Mouse (Mus musculus): ENCODE measurements around the gene Wnt5b. TPM values are rescaled to one million over a fixed set of nuclear protein-coding genes. Genes with fewer than 3 reads are reported as not detected.

Wnt5b gene
- polyA plus RNA-seq, 1 experiment from 2014 or later, result 7.3 TPM

DNA sequence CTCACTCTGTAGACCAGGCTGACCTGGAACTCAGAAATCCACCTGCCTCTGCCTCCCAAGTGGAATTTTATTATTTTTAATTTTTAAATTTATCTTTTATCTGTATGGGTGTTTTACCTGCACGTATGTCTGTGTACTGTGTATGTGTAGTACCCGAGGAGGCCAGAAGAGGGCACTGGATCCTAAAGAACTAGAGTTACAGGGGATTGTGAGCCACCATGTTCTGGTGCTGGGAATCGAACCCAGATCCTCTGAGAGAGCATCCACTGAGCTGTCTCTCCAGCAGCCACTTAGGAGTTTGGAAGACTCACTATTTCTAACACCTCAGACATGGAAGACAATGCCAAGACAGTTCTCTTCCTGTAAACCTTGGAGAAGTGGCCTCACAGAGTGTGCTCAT is 115.5 kb downstream of the Wnt5b start:
- ATAC-seq (ENCODE audit: insufficient read depth, low FRiP score, low TSS enrichment) (no peak), DNase-seq (ENCODE audit: low spot score) (no peak)
- WGBS, result 84% methylated on average over 3 of the region's 3 CpGs
- Histone ChIP-seq H3K4me3 (ENCODE audit: low read depth, low read length) (no peak overlapping the region), H3K27ac (ENCODE audit: low read depth, low read length) (no peak overlapping the region), H3K36me3 (ENCODE audit: control insufficient read depth, insufficient read depth, low read length) (no peaks in the 10 kb centered on the region; the same call in 1 of the 2 replicates), H3K9me3 (ENCODE audit: control insufficient read depth, low read length) (no peaks in the 10 kb centered on the region), H3K9ac (ENCODE audit: low read length) (no peak overlapping the region), H3K4me1 (ENCODE audit: control insufficient read depth, insufficient read depth, low read length) (no peaks in the 10 kb centered on the region), H3K27me3 (ENCODE audit: control insufficient read depth, insufficient read depth, low read length) (no peaks in the 10 kb centered on the region), H3K4me2 (ENCODE audit: low read depth) (no peak overlapping the region)

- Histone ChIP-seq H3K9me3 (ENCODE audit: control insufficient read depth, low read length) (no peaks in the 10 kb centered on the region), H3K36me3 (ENCODE audit: control insufficient read depth, insufficient read depth, low read length) (no peaks in the 10 kb centered on the region), H3K27me3 (ENCODE audit: control insufficient read depth, insufficient read depth, low read length) (no peaks in the 10 kb centered on the region), H3K9ac (ENCODE audit: low read length) (no peak overlapping the region), H3K4me3 (ENCODE audit: low read depth, low read length) (no peak overlapping the region), H3K4me1 (ENCODE audit: control insufficient read depth, insufficient read depth, low read length) (no peaks in the 10 kb centered on the region; the same call in 1 of the 2 replicates), H3K4me2 (ENCODE audit: low read depth) (no peak overlapping the region), H3K27ac (ENCODE audit: low read depth, low read length) (no peak overlapping the region)
- DNase-seq (ENCODE audit: low spot score) (no peak), ATAC-seq (ENCODE audit: insufficient read depth, low FRiP score, low TSS enrichment) (no peak)
- 97% methylated on average over 4 of the region's 4 CpGs for WGBS
Measured at GRCm38 (mm10) chr6:119421001-119421400, 123.1 kb downstream of the Wnt5b start.

DNA sequence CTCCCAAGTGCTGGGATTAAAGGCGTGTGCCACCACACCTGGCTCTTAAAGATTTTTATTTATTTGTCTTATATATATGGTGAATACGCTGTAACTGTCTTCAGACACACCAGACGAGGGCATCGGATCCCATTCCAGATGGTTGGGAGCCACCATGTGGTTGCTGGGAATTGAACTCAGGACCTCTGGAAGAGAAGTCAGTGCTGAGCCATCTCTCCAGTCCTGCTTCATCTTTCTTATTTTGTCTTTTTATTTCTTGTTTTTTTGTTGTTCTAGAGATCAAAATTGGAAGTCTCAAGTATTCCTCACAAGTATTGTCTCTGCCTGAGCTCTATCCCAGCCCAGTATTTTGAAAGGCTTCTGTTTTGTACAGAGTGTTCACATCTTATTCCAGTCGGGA is 123.8 kb downstream of the Wnt5b start:
- Histone ChIP-seq H3K9me3 (ENCODE audit: control insufficient read depth, low read length) (no peaks in the 10 kb centered on the region), H3K4me3 (ENCODE audit: low read depth, low read length) (no peak overlapping the region), H3K4me2 (ENCODE audit: low read depth) (no peak overlapping the region), H3K27me3 (ENCODE audit: control insufficient read depth, insufficient read depth, low read length) (no peaks in the 10 kb centered on the region), H3K36me3 (ENCODE audit: control insufficient read depth, insufficient read depth, low read length) (no peaks in the 10 kb centered on the region), H3K9ac (ENCODE audit: low read length) (no peak overlapping the region), H3K27ac (ENCODE audit: low read depth, low read length) (no peak overlapping the region), H3K4me1 (ENCODE audit: control insufficient read depth, insufficient read depth, low read length) (no peaks in the 10 kb centered on the region; the same call in 1 of the 2 replicates)
- 91% methylated on average over 5 of the region's 5 CpGs for whole genome bisulfite sequencing
- DNase-seq (ENCODE audit: low spot score), result no peak
- ATAC-seq (ENCODE audit: insufficient read depth, low FRiP score, low TSS enrichment), result no peak

DNA sequence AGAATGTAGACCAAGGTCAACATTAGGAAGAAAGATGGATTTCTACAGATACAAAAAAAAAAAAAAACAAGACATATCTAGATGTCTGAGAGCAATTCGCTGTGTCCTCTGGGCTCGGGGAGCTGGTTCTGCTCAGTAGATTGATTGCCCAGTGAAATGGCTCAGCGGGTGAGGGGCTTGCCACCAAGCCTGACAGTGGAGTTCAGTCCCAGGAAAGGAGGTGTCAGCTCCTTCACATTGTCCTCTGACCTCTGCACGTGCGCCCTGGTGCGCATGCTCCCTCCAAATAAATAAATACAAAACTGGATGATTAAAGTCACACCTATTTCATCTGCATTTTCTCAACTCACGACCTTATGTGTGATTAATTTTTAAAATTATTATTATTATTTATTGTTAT is 124.7 kb downstream of the Wnt5b start:
- Histone ChIP-seq H3K4me2 (ENCODE audit: low read depth) (no peak overlapping the region), H3K9ac (ENCODE audit: low read length) (no peak overlapping the region), H3K9me3 (ENCODE audit: control insufficient read depth, low read length) (no peaks in the 10 kb centered on the region), H3K4me3 (ENCODE audit: low read depth, low read length) (no peak overlapping the region), H3K27ac (ENCODE audit: low read depth, low read length) (peak overlapping the region; percentile 67; the same call in 1 of the 2 replicates), H3K36me3 (ENCODE audit: control insufficient read depth, insufficient read depth, low read length) (no peaks in the 10 kb centered on the region), H3K27me3 (ENCODE audit: control insufficient read depth, insufficient read depth, low read length) (no peaks in the 10 kb centered on the region), H3K4me1 (ENCODE audit: control insufficient read depth, insufficient read depth, low read length) (no peaks in the 10 kb centered on the region; the same call in 1 of the 2 replicates)
- WGBS, result 17% methylated on average over 7 of the region's 7 CpGs
- DNase-seq (ENCODE audit: low spot score) (peak; percentile 40), ATAC-seq (ENCODE audit: insufficient read depth, low FRiP score, low TSS enrichment) (no peak)

- Histone ChIP-seq H3K4me2 (ENCODE audit: low read depth) (no peak overlapping the region), H3K9ac (ENCODE audit: low read length) (no peak overlapping the region), H3K4me1 (ENCODE audit: control insufficient read depth, insufficient read depth, low read length) (no peaks in the 10 kb centered on the region; the same call in 1 of the 2 replicates), H3K27me3 (ENCODE audit: control insufficient read depth, insufficient read depth, low read length) (no peaks in the 10 kb centered on the region), H3K27ac (ENCODE audit: low read depth, low read length) (peak overlapping the region; percentile 67), H3K9me3 (ENCODE audit: control insufficient read depth, low read length) (no peaks in the 10 kb centered on the region), H3K36me3 (ENCODE audit: control insufficient read depth, insufficient read depth, low read length) (no peaks in the 10 kb centered on the region), H3K4me3 (ENCODE audit: low read depth, low read length) (no peak overlapping the region)
- WGBS, result 31% methylated on average over 7 of the region's 7 CpGs
- ATAC-seq (ENCODE audit: insufficient read depth, low FRiP score, low TSS enrichment) (peak; percentile 63), DNase-seq (ENCODE audit: low spot score) (peak; percentile 53)
Measured at GRCm38 (mm10) chr6:119418392-119419251, 125.5 kb downstream of the Wnt5b start.

DNA sequence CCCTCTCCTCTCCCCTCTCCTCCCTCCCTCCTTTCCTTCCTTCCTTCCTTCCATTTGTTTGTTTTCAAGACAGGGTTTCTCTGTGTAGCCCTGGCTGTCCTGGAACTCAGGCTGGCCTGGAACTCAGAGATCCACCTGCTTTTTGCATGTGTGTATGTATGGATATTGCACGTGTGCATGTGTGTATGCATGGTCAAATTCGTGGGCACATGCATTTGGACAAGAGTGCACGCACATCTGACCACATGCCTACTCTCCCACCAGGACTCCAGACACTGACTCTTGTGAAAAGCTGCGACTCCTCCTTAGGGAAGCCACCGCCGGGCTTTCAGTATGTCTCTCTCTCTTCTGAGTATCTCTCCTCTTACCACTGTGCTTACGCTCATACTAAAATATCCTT is 126.3 kb downstream of the Wnt5b start:
- H3K4me3 ChIP-seq (ENCODE audit: low read depth, low read length), result no peak overlapping the region
- 56% methylated on average over 7 of the region's 7 CpGs for WGBS
- no peaks in the 10 kb centered on the region for H3K9me3 ChIP-seq (ENCODE audit: control insufficient read depth, low read length)
- H3K4me2 ChIP-seq (ENCODE audit: low read depth), result no peak overlapping the region
- H3K4me1 ChIP-seq (ENCODE audit: control insufficient read depth, insufficient read depth, low read length), result no peaks in the 10 kb centered on the region; the same call in 1 of the 2 replicates
- DNase-seq (ENCODE audit: low spot score), result no peak
- ATAC-seq (ENCODE audit: insufficient read depth, low FRiP score, low TSS enrichment), result peak; percentile 26; the same call in 1 of the 2 replicates
- no peaks in the 10 kb centered on the region for H3K36me3 ChIP-seq (ENCODE audit: control insufficient read depth, insufficient read depth, low read length)
- H3K27me3 ChIP-seq (ENCODE audit: control insufficient read depth, insufficient read depth, low read length), result no peaks in the 10 kb centered on the region
- no peak overlapping the region for H3K27ac ChIP-seq (ENCODE audit: low read depth, low read length)
- no peak overlapping the region for H3K9ac ChIP-seq (ENCODE audit: low read length)

DNA sequence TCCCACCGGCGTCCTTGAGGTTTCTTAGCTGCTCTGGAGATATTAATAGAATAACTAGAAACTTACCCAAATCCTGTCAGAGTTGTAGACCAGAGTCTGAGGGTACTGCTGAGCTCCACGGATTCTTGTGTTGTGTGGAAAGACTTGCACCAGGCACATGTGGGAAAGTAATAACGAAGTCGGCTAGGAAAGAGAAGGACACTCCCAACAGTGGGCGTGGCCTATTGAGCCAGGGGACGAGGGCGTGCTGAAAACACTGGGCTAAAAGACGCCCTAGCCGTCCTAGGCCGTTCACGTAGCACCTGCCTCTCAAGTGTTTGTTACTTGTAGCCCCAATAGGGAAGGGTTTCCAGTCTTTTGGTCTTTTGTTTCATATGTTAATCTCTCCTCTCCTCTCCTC is 126.8 kb downstream of the Wnt5b start, which contains the start of gene Adipor2:
Gene Adipor2, minus strand, starts transcription at position 351 of the 400 bp plus-strand sequence.
- Histone ChIP-seq H3K27ac (ENCODE audit: low read depth, low read length) (no peak within 1 kb of the TSS), H3K9ac (ENCODE audit: low read length) (no peak within 1 kb of the TSS), H3K36me3 (ENCODE audit: control insufficient read depth, insufficient read depth, low read length) (no peaks in the 10 kb centered on the region), H3K4me3 (ENCODE audit: low read depth, low read length) (no peak within 1 kb of the TSS), H3K4me1 (ENCODE audit: control insufficient read depth, insufficient read depth, low read length) (no peaks in the 10 kb centered on the region; the same call in 1 of the 2 replicates), H3K9me3 (ENCODE audit: control insufficient read depth, low read length) (no peaks in the 10 kb centered on the region), H3K4me2 (ENCODE audit: low read depth) (peak within 1 kb of the TSS; percentile 5; the same call in 1 of the 2 replicates), H3K27me3 (ENCODE audit: control insufficient read depth, insufficient read depth, low read length) (no peaks in the 10 kb centered on the region)
- ATAC-seq (ENCODE audit: insufficient read depth, low FRiP score, low TSS enrichment) (peak; percentile 60), DNase-seq (ENCODE audit: low spot score) (peak; percentile 72)
- 5% methylated on average over 12 of the region's 12 CpGs for WGBS

GRCm38 (mm10) chr6:119416643-119417042 is 127.5 kb downstream of the Wnt5b start:
- no peaks in the 10 kb centered on the region for H3K27me3 ChIP-seq (ENCODE audit: control insufficient read depth, insufficient read depth, low read length)
- DNase-seq (ENCODE audit: low spot score) (no peak), ATAC-seq (ENCODE audit: insufficient read depth, low FRiP score, low TSS enrichment) (no peak)
- no peak overlapping the region for H3K4me2 ChIP-seq (ENCODE audit: low read depth)
- no peaks in the 10 kb centered on the region; the same call in 1 of the 2 replicates for H3K4me1 ChIP-seq (ENCODE audit: control insufficient read depth, insufficient read depth, low read length)
- H3K4me3 ChIP-seq (ENCODE audit: low read depth, low read length), result no peak overlapping the region
- 74% methylated on average over 6 of the region's 6 CpGs for WGBS
- no peaks in the 10 kb centered on the region for H3K9me3 ChIP-seq (ENCODE audit: control insufficient read depth, low read length)
- H3K27ac ChIP-seq (ENCODE audit: low read depth, low read length), result no peak overlapping the region
- H3K9ac ChIP-seq (ENCODE audit: low read length), result no peak overlapping the region
- no peaks in the 10 kb centered on the region for H3K36me3 ChIP-seq (ENCODE audit: control insufficient read depth, insufficient read depth, low read length)

Measured in neural tube, embryonic 11.5 days (tissue).